Mouse (Mus musculus) C2C12 (cell line): ENCODE measurements at regions not wholly inside any gene's neighbourhood (a gene's known extent, or its start where the extent isn't known, plus 50 kb on each side); places are given as distances from the start of the nearest gene placed in this dataset.

Experiments used
- CEBPB ChIP-seq: IDR thresholded peaks from one replicate; pipeline ENCODE4 v1.6.1; 2011; ENCODE audit warnings: low read depth, mild to moderate bottlenecking, control low read depth, moderate library complexity
- CTCF ChIP-seq: IDR thresholded peaks from one replicate; pipeline ENCODE4 v1.5.1; 2011; ENCODE audit not compliant: control insufficient read depth, insufficient read depth, insufficient read length
- FOSL1 ChIP-seq: IDR thresholded peaks from one replicate; pipeline ENCODE4 v1.8.0; 2011; ENCODE audit warnings: mild to moderate bottlenecking, low read length; ENCODE audit not compliant: poor library complexity, insufficient read depth, severe bottlenecking
- MAX ChIP-seq: IDR thresholded peaks from one replicate; pipeline ENCODE4 v1.6.1; 2011; ENCODE audit warnings: mild to moderate bottlenecking, control low read depth
- MYOD1 ChIP-seq: IDR thresholded peaks from one replicate; pipeline ENCODE4 v1.6.1; 2011; ENCODE audit warnings: low read depth; ENCODE audit not compliant: control insufficient read depth, insufficient read length
- USF1 ChIP-seq: IDR thresholded peaks from one replicate; pipeline ENCODE4 v1.6.1; 2011; ENCODE audit warnings: low read depth, mild to moderate bottlenecking, control low read depth, moderate library complexity

GRCm38 (mm10) chr3:115284487-115284886 is 380.6 kb downstream of the Olfm3 start:
- TF ChIP-seq MAX (no peak), MYOD1 (no peak), USF1 (no peak), CTCF (no peak), CEBPB (no peak), FOSL1 (no peak)
